Mouse (Mus musculus) kidney, embryonic 15.5 days (tissue): ENCODE results near the gene Sectm1b. TPM values are rescaled to one million over a fixed set of nuclear protein-coding genes. Genes with fewer than 3 reads are reported as not detected.
A peak's percentile ranks its signal among the peaks of the same experiment; 100 is the strongest.
"Not testable (repeated sequence)": the region's sequence is repeated elsewhere in the genome, so short reads cannot be mapped to it uniquely, and the experiment has no call there.

Experiments used
- ATAC-seq: fragments of 200-750 bp; cut with Nextera tagmentation; replicated peaks from 2 replicates; pipeline ENCODE4 v1.8.0; 2017; ENCODE audit warnings: moderate TSS enrichment; ENCODE audit not compliant: low FRiP score
- H3K27ac ChIP-seq: fragments of 300-500 bp; sonication (generic); 2 replicates; pipeline ENCODE4 v1.5.1; 2015; ENCODE audit warnings: mild to moderate bottlenecking, inconsistent platforms
- H3K27me3 ChIP-seq: fragments of 300-500 bp; sonication (generic); 2 replicates; pipeline ENCODE4 v1.6.1; 2015; ENCODE audit warnings: inconsistent platforms
- H3K36me3 ChIP-seq: fragments of 300-500 bp; sonication (generic); 2 replicates; pipeline ENCODE4 v1.6.1; 2015; ENCODE audit warnings: inconsistent platforms
- H3K4me1 ChIP-seq: fragments of 300-500 bp; sonication (generic); 2 replicates; pipeline ENCODE4 v1.6.1; 2015; ENCODE audit warnings: inconsistent platforms
- H3K4me2 ChIP-seq: fragments of 300-500 bp; sonication (generic); 2 replicates; pipeline ENCODE4 v1.6.1; 2015; ENCODE audit warnings: moderate library complexity, mild to moderate bottlenecking, inconsistent platforms
- H3K4me3 ChIP-seq: fragments of 300-500 bp; sonication (generic); replicated peaks from 2 replicates; pipeline ENCODE4 v1.5.1; 2015; ENCODE audit warnings: mild to moderate bottlenecking, inconsistent platforms
- H3K9ac ChIP-seq: fragments of 300-500 bp; sonication (generic); 2 replicates; pipeline ENCODE4 v1.6.1; 2015; ENCODE audit warnings: mild to moderate bottlenecking, inconsistent platforms
- H3K9me3 ChIP-seq: fragments of 300-500 bp; sonication (generic); replicated peaks from 2 replicates; pipeline ENCODE4 v1.6.1; 2016; ENCODE audit warnings: inconsistent platforms
- WGBS: fragments of 180-500 bp; shearing (Covaris S2); methylation state at CpG from one replicate; pipeline ENCODE4 v1.1.7; 2015; ENCODE audit warnings: mixed read lengths; 5-methylcytosine and 5-hydroxymethylcytosine counted together
- polyA plus RNA-seq: library from polyadenylated mRNA; unstranded; fragments of >200 nt; fragmentation: Nextera tagmentation; extraction: Ambion mirVana; gene quantifications from 2 replicates; pipeline ENCODE4 v1.2.1, GENCODE M21; 2015

Gene Sectm1b
- polyA plus RNA-seq, 1 experiment from 2014 or later: 0.06 TPM

GRCm38 (mm10) chr11:121090943-121091342 is 27.6 kb upstream of the Sectm1b start:
- H3K27me3 ChIP-seq: no peaks in the 10 kb centered on the region
- no peaks in the 10 kb centered on the region for H3K4me1 ChIP-seq
- WGBS: 64% methylated on average over 4 of the region's 4 CpGs
- no peaks in the 10 kb centered on the region for H3K9me3 ChIP-seq
- no peak overlapping the region for H3K4me3 ChIP-seq
- no peak overlapping the region for H3K4me2 ChIP-seq
- no peaks in the 10 kb centered on the region for H3K36me3 ChIP-seq
- ATAC-seq: no peak
- H3K27ac ChIP-seq: no peak overlapping the region
- no peak overlapping the region for H3K9ac ChIP-seq

DNA sequence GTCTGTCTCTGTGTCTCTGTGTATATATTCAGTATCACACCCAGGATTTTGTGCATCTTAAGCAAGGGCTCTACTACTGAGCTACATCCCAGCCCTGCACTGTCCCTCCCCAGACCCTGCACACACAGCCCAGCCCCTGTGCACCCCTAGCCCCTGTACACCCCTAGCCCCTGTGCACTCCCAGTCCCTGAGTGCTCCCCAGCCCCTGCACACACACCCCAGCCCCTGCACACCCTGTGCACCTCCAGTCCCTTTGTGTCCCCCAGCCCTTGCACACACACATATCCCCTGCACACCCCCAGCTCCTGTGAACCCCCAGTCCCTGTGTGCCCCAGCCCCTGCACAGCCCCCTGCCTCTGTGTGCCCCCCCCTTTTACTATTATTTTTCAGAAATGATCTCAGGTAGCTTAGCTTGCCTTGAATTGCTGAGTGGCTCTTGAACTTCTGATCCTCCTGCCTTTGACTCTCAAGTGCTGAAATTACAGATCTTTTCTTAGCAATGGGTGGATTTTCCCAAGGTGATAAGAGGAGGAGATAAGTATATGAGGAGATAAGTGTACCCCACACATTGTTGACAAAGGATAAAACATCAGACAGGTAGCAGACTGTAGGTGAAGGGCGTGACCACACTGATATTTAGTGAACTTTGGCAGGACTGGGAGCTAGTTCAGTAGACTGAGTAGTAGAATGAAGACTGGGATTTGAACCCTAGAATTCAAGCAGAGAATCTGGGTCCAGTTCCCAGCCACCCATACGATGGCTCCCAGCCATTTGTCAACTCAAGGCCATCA is 26.6 kb upstream of the Sectm1b start:
- H3K4me2 ChIP-seq: no peak overlapping the region
- ATAC-seq: no peak
- H3K36me3 ChIP-seq: no peaks in the 10 kb centered on the region
- H3K27me3 ChIP-seq: no peaks in the 10 kb centered on the region
- H3K9ac ChIP-seq: no peak overlapping the region
- no peak overlapping the region for H3K4me3 ChIP-seq
- no peaks in the 10 kb centered on the region for H3K9me3 ChIP-seq
- no peaks in the 10 kb centered on the region for H3K4me1 ChIP-seq
- 90% methylated on average over 2 of the region's 2 CpGs for WGBS
- H3K27ac ChIP-seq: no peak overlapping the region

GRCm38 (mm10) chr11:121088997-121089396 is 25.6 kb upstream of the Sectm1b start:
- Histone ChIP-seq H3K36me3 (no peaks in the 10 kb centered on the region), H3K27ac (no peak overlapping the region), H3K9ac (no peak overlapping the region), H3K4me3 (no peak overlapping the region), H3K9me3 (no peaks in the 10 kb centered on the region), H3K4me2 (no peak overlapping the region), H3K27me3 (no peaks in the 10 kb centered on the region), H3K4me1 (no peaks in the 10 kb centered on the region)
- ATAC-seq: no peak
- WGBS: 78% methylated on average over 6 of the region's 6 CpGs

DNA sequence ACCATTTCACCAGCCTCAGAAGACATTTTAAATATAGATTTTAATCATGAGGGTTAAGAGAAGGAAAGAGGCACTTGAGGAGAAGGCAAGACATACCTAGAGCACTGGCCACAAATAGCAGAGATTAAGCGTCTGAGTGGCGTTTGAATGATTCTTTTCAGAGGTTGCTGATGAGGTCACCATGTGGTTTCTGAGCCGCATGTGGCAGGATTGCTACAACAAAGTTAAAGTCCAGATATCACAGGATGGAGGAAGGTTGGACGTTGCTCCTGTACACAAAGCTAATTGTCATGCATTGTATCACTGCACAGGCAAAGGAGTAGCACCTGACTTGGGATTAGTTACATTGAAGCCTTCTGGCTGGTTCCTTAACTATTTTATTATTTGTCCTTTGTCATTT is 22.9 kb upstream of the Sectm1b start:
- H3K4me1 ChIP-seq: peaks cover 10% of the 10 kb centered on the region; the same call in 1 of the 2 replicates

GRCm38 (mm10) chr11:121085181-121085580 is 21.8 kb upstream of the Sectm1b start:
- Histone ChIP-seq H3K27me3 (no peaks in the 10 kb centered on the region), H3K4me3 (no peak overlapping the region), H3K4me2 (no peak overlapping the region), H3K9me3 (no peaks in the 10 kb centered on the region), H3K9ac (no peak overlapping the region), H3K4me1 (peaks cover 10% of the 10 kb centered on the region; the same call in 1 of the 2 replicates), H3K36me3 (no peaks in the 10 kb centered on the region), H3K27ac (no peak overlapping the region)
- WGBS: 71% methylated on average over 5 of the region's 5 CpGs
- no peak for ATAC-seq

More for the DNA sequence above, 22.9 kb upstream of the Sectm1b start:
- Histone ChIP-seq H3K27me3 (no peaks in the 10 kb centered on the region), H3K36me3 (no peaks in the 10 kb centered on the region), H3K4me2 (no peak overlapping the region), H3K9ac (no peak overlapping the region), H3K4me3 (no peak overlapping the region), H3K27ac (no peak overlapping the region), H3K9me3 (no peaks in the 10 kb centered on the region)
- no peak for ATAC-seq
- WGBS: 62% methylated on average over 4 of the region's 4 CpGs

GRCm38 (mm10) chr11:121082857-121083500 is 19.6 kb upstream of the Sectm1b start:
- Histone ChIP-seq H3K27me3 (no peaks in the 10 kb centered on the region), H3K36me3 (no peaks in the 10 kb centered on the region), H3K9me3 (no peaks in the 10 kb centered on the region), H3K27ac (peak overlapping the region; percentile 9; the same call in 1 of the 2 replicates), H3K9ac (no peak overlapping the region), H3K4me2 (no peak overlapping the region), H3K4me3 (no peak overlapping the region), H3K4me1 (peaks cover 10% of the 10 kb centered on the region; the same call in 1 of the 2 replicates)
- WGBS: 49% methylated on average over 6 of the region's 6 CpGs
- ATAC-seq: no peak

- no peak overlapping the region for H3K27ac ChIP-seq
- 80% methylated on average over 3 of the region's 3 CpGs for WGBS
- H3K4me2 ChIP-seq: no peak overlapping the region
- H3K27me3 ChIP-seq: no peaks in the 10 kb centered on the region
- no peak overlapping the region for H3K9ac ChIP-seq
- no peak for ATAC-seq
- no peaks in the 10 kb centered on the region for H3K36me3 ChIP-seq
- peaks cover 10% of the 10 kb centered on the region; the same call in 1 of the 2 replicates for H3K4me1 ChIP-seq
- no peak overlapping the region for H3K4me3 ChIP-seq
- H3K9me3 ChIP-seq: no peaks in the 10 kb centered on the region
Observed at GRCm38 (mm10) chr11:121082250-121082649, 18.9 kb upstream of the Sectm1b start.

DNA sequence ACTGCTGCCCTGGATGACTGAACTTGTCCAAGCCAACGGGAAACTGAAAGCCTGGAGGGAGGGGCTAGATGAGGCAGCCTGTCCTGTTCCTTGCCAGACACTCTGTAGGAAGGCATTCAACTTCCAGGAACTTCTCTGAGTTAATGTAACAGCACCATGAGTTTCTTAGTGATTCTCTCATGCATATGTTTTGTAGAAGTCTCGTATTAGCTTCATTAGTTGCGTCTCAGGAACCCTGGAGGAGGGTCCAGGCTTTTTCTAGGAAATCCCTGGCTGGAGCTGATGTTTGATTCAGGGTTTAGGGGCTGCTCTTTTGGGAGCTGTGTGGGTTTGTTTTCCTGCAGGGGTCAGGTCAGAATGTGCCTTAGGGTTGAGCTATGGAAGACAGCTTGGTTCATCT is 17.8 kb upstream of the Sectm1b start, which contains the start of gene Sectm1a:
Sectm1a (minus strand) TSS at position 101 of the 400 bp plus-strand sequence.
- H3K4me2 ChIP-seq: no peak within 1 kb of the TSS
- H3K4me3 ChIP-seq: no peak within 1 kb of the TSS
- no peaks in the 10 kb centered on the region for H3K36me3 ChIP-seq
- no peak for ATAC-seq
- no peak within 1 kb of the TSS for H3K27ac ChIP-seq
- 58% methylated on average over 3 of the region's 3 CpGs for WGBS
- H3K9me3 ChIP-seq: no peaks in the 10 kb centered on the region
- no peaks in the 10 kb centered on the region for H3K27me3 ChIP-seq
- H3K4me1 ChIP-seq: peaks cover 10% of the 10 kb centered on the region; the same call in 1 of the 2 replicates
- H3K9ac ChIP-seq: no peak within 1 kb of the TSS

GRCm38 (mm10) chr11:121080330-121080729 is 17.0 kb upstream of the Sectm1b start:
- 93% methylated on average over 8 of the region's 8 CpGs for WGBS
- H3K9ac ChIP-seq: no peak overlapping the region
- ATAC-seq: no peak
- H3K36me3 ChIP-seq: no peaks in the 10 kb centered on the region
- peaks cover 10% of the 10 kb centered on the region; the same call in 1 of the 2 replicates for H3K4me1 ChIP-seq
- H3K27me3 ChIP-seq: no peaks in the 10 kb centered on the region
- H3K9me3 ChIP-seq: no peaks in the 10 kb centered on the region
- no peak overlapping the region for H3K27ac ChIP-seq
- no peak overlapping the region for H3K4me3 ChIP-seq
- H3K4me2 ChIP-seq: no peak overlapping the region

GRCm38 (mm10) chr11:121075655-121076054 is 12.3 kb upstream of the Sectm1b start:
- Histone ChIP-seq H3K27me3 (no peaks in the 10 kb centered on the region), H3K4me2 (no peak overlapping the region), H3K9me3 (no peaks in the 10 kb centered on the region), H3K27ac (no peak overlapping the region), H3K9ac (no peak overlapping the region), H3K36me3 (no peaks in the 10 kb centered on the region), H3K4me3 (no peak overlapping the region), H3K4me1 (no peaks in the 10 kb centered on the region)
- WGBS: 62% methylated on average over 5 of the region's 5 CpGs
- no peak for ATAC-seq

GRCm38 (mm10) chr11:121069662-121070061 is 6.3 kb upstream of the Sectm1b start:
- H3K27ac ChIP-seq, H3K9me3 ChIP-seq, H3K36me3 ChIP-seq, H3K9ac ChIP-seq, H3K27me3 ChIP-seq, H3K4me3 ChIP-seq, H3K4me1 ChIP-seq, H3K4me2 ChIP-seq, ATAC-seq: not testable (repeated sequence)
- 93% methylated on average over 12 of the region's 16 CpGs for WGBS

DNA sequence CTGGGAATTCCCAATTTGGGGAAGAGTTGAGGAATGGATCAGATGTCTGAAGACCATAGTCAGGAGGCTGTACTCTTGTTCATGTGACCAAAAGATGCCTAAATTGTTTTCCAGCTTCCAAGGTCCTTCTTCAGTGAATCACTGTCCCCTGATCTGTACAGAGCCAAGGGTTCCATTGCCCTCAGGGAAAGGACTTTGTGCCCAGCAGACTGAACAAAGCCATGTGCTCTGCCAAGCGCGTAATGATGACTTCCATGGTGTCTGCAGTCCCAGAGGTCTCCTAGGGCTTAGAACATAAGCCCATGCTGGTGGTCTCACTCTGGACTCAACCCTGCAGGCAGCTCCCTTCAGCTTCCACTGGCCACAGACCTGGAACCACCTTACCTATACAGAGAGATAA is 4.5 kb upstream of the Sectm1b start:
- H3K4me1 ChIP-seq: no peaks in the 10 kb centered on the region
- no peak for ATAC-seq
- H3K9me3 ChIP-seq: no peaks in the 10 kb centered on the region
- H3K4me2 ChIP-seq: no peak overlapping the region
- H3K36me3 ChIP-seq: no peaks in the 10 kb centered on the region
- H3K4me3 ChIP-seq: no peak overlapping the region
- no peak overlapping the region for H3K9ac ChIP-seq
- 95% methylated on average over 2 of the region's 2 CpGs for WGBS
- H3K27ac ChIP-seq: no peak overlapping the region
- H3K27me3 ChIP-seq: no peaks in the 10 kb centered on the region
